Mouse (Mus musculus): ENCODE results near the gene Las1l.
"Not testable (repeated sequence)": the region's sequence is repeated elsewhere in the genome, so short reads cannot be mapped to it uniquely, and the experiment has no call there.

Gene Las1l

GRCm38 (mm10) chrX:95956497-95957293 lies at the start of gene Las1l:
Gene Las1l, minus strand, starts transcription at chrX:95956962.
- peak; percentile 79 to 81 for DNase-seq (ENCODE audit: low read depth in 1 of 2, low spot score in 2 of 2)

DNA sequence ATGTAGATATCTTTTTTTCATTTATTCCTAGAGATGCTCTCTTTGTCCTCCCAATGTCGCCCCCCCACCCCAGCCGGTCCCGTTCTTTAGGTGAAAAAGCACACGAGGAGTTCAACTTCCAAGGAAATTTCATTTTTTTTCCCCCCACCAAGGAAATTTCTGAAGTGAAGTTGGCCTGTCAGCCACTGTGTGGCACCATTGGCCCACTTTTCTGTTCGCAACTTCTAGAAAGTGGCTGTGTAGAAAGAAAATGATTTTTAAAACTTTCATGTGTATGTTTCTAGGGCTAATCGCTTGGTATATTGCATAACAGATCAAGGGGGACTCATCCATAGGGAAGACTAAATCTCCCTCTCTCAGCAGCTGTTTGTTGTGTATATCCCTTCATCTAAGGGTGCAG lies 49.6 kb upstream of the Las1l start:
- DNase-seq (ENCODE audit: low read depth in 1 of 2, low spot score in 2 of 2) = no peak

DNA sequence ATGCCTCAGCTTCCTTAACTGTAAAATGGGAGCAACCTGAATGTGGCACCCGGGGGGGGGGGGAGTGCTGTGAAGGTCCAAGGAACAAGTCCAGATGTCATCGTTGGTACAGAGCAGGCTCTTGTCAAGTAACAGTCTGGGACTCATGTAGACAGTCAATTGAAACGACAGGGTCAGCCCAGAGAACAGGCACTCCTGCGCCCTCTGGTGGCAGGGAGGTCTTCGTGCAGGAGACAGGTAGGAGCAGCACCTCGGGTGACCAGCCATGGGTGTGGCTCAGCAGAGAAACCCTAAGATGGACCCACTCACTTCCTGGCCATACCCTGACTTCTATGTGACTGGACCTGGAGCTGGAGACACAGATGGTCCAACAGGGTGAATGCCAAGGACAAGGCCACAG lies 42.8 kb upstream of the Las1l start:
- no peak for DNase-seq (ENCODE audit: low read depth in 1 of 2, low spot score in 2 of 2)

GRCm38 (mm10) chrX:95993206-95993605 lies 36.4 kb upstream of the Las1l start:
- no peak for DNase-seq (ENCODE audit: low read depth in 1 of 2, low spot score in 2 of 2)

DNA sequence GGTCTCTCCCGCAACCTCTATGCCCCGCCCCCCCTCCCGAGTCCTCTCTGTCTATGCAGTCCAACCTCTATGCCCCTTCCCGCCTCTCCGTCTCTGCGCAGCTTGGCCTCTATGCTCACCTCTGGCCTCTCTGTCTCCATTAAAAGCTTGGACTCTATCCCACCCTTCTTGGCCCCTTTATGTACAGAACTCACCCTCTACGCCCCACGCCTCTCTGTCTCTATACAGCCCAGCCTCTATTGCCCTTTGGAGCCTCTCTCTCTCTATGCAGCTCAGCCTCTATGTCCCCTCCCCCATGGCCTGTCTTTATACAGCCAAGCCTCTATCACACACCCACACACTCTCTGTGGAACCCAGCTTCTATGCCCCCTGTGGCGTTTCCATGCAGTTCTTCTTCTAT lies 13.2 kb upstream of the Las1l start:
- DNase-seq (ENCODE audit: low read depth in 1 of 2, low spot score in 2 of 2) = no peak

GRCm38 (mm10) chrX:95969116-95969515 lies 12.4 kb upstream of the Las1l start:
- no peak for DNase-seq (ENCODE audit: low read depth in 1 of 2, low spot score in 2 of 2)

DNA sequence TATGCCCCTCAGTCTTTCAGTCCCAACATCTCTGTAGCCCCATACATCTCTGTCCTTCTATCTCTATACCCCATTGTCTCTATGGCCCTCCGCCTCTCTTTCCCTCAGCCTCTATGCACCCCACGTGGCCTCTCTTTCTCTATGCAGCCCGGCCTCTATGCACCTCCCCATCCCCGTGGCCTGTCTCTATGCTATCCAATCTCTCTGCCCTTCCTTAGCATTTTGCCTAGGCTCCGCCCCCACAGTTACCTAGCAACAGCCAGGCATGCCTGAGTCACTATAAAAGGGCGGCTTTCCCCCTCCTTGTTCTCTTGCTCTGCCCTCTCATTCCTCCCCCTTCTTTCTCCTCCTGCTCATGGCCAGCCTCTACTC lies 11.8 kb upstream of the Las1l start:
- peak; percentile 44 to 58 for DNase-seq (ENCODE audit: low read depth in 1 of 2, low spot score in 2 of 2)

- DNase-seq (ENCODE audit: low read depth in 1 of 2, low spot score in 2 of 2) = no peak
These were observed 11.3 kb upstream of the Las1l start for GRCm38 (mm10) chrX:95967847-95968593.

DNA sequence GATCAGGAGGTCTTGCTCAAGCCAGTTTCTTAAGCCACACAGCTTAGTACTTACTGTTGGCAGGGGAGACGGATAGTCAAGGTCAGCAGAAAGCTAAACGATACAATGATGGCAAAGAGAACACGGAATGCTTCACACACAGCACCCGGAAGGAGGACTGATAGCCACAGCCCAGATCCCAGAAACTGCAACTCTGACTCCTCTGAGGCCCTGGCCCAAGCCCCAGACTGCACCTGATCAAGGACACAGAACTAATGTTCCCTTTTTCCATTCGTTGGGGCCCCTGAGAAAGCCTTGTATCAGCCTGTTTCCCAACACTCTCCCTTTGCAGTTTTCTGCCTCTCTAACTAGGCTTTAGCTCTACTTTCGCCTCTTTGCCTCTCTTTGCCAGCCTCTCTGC lies 8.3 kb upstream of the Las1l start:
- no peak for DNase-seq (ENCODE audit: low read depth in 1 of 2, low spot score in 2 of 2)

DNA sequence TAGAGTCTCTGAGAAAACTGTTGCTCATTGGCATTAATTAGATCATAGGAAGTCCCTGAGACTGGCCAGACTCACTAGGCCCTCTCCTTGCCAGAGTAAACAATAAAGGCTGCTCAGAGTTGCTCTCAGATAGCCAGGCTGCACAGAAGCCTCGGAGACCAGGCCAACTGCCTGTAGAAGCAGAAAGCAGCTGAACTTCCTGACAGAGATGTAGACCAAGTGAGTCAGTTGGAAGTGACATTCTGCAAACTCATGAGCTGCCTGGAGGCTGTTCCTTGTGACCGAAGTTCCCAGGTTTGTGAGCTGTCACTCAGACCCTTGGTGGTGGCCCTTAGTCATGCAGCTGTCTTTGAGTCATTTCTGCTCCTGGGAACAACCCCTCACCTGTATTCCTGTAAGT lies 6.6 kb upstream of the Las1l start:
- no peak for DNase-seq (ENCODE audit: low read depth in 1 of 2, low spot score in 2 of 2)

- not testable (repeated sequence) for DNase-seq (ENCODE audit: low read depth in 1 of 2, low spot score in 2 of 2)
These were observed 699 bp upstream of the Las1l start for GRCm38 (mm10) chrX:95957461-95957860.

DNA sequence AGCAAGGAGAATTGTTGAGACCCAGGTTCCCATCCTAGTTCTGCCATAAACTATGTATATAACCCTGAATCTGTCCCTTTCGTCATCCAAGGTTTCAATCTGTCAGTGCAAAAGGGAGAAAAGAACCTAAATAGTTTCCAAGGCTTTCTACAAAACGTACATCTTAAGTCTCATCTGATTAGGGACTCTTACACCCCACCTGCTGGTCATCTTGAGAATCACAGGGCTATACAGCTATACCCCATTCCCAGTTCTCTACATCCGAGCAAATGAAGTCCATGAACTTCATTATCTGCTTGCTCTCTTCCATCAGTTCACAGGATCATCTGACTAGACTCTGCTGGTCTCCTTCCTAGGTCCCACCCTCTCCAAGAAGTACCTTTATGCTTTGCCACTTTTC lies 6.0 kb downstream of the Las1l start:
- DNase-seq (ENCODE audit: low read depth in 1 of 2, low spot score in 2 of 2) = no peak

DNA sequence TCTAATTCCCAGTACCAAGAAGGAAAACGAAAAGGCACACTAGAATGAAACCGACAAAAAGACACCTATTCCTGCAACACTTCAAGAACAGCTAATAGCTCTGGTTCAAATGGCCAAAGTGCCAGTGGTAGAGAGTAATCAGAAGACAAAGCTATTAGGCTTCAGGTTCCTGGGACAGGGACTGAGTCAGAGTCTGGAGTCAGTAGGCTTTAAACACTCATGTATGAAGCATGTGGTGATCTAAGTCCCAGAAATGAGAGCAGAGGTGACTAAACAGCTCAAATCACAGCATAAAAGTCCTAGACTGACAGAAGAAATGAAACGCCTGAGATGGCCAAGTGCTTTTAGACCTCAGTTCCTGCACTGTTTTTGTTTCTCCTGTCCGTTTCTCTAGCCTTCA lies 8.6 kb downstream of the Las1l start:
- DNase-seq (ENCODE audit: low read depth in 1 of 2, low spot score in 2 of 2) = no peak

- DNase-seq (ENCODE audit: low read depth in 1 of 2, low spot score in 2 of 2) = no peak
These were observed 11.3 kb downstream of the Las1l start for GRCm38 (mm10) chrX:95945496-95945895.

- no peak for DNase-seq (ENCODE audit: low read depth in 1 of 2, low spot score in 2 of 2)
These were observed 21.3 kb downstream of the Las1l start for GRCm38 (mm10) chrX:95935481-95935880.

DNA sequence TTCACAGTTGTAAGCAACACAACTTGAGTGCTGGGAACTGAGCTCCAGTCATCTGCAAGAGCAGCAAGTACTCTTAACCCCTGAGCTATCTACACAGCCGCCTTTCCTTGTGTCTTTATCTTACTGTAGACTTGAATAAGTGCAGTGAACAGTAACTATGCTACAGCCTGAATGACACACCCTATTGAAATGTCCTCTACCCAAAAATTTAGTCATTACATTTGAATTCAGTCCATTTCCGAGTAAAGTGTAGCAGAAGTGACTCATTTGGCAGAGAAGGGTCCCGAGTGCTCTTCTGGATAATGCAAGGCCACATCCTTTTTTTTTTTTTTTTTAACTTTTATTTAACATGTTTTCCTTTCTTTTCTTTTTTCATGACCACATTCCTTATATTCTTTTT lies 54.0 kb downstream of the Las1l start:
- no peak for DNase-seq (ENCODE audit: low read depth in 1 of 2, low spot score in 2 of 2)

Data from monocyte, adult 2 months (primary cell).